Mouse (Mus musculus) heart, embryonic 14.5 days (tissue): ENCODE data around the gene Apoe. TPM values are rescaled to one million over a fixed set of nuclear protein-coding genes. Genes with fewer than 3 reads are reported as not detected.

Experiments used
- ATAC-seq: fragments of 200-750 bp; cut with Nextera tagmentation; 2 replicates; pipeline ENCODE4 v1.8.0; 2017; ENCODE audit warnings: low read depth, moderate TSS enrichment; ENCODE audit not compliant: insufficient number of reproducible peaks, insufficient read depth, low FRiP score
- H3K27ac ChIP-seq, 2 experiments: fragments of 200-500 bp in 1 of 2; fragments of 300-500 bp in 1 of 2; sonication (generic) in 1 of 2; replicated peaks in 1 of 2; 2 replicates each; pipeline ENCODE4 v1.5.1; 2012 to 2014; ENCODE audit warnings: low read depth in 2 of 2, low read length in 2 of 2, control low read depth in 1 of 2, mild to moderate bottlenecking in 1 of 2, mixed read lengths in 1 of 2; ENCODE audit not compliant: control insufficient read depth in 1 of 2, insufficient read depth in 1 of 2
- H3K27me3 ChIP-seq: fragments of 300-500 bp; sonication (generic); 2 replicates; pipeline ENCODE4 v1.6.1; 2014; ENCODE audit warnings: mild to moderate bottlenecking, low read length, control low read depth; ENCODE audit not compliant: control insufficient read depth, insufficient read depth
- H3K36me3 ChIP-seq: fragments of 300-500 bp; sonication (generic); 2 replicates; pipeline ENCODE4 v1.6.1; 2014; ENCODE audit warnings: mild to moderate bottlenecking, control low read depth, low read length, mixed read lengths; ENCODE audit not compliant: control insufficient read depth, insufficient read depth
- H3K4me1 ChIP-seq, 2 experiments: fragments of 200-500 bp in 1 of 2; fragments of 300-500 bp in 1 of 2; sonication (generic) in 1 of 2; 2 replicates each; pipeline ENCODE4 v1.6.1; 2012 to 2014; ENCODE audit warnings: low read length in 2 of 2, control low read depth in 1 of 2, mixed read lengths in 1 of 2; ENCODE audit not compliant: control insufficient read depth in 2 of 2, insufficient read depth in 2 of 2
- H3K4me2 ChIP-seq: fragments of 300-500 bp; sonication (generic); 2 replicates; pipeline ENCODE4 v1.6.1; 2014; ENCODE audit warnings: mild to moderate bottlenecking, low read length
- H3K4me3 ChIP-seq, 2 experiments: fragments of 200-500 bp in 1 of 2; fragments of 300-500 bp in 1 of 2; sonication (generic) in 1 of 2; 2 replicates each; pipeline ENCODE4 v1.5.1; 2012 to 2014; ENCODE audit warnings: low read length in 2 of 2, mild to moderate bottlenecking in 2 of 2, control low read depth in 1 of 2, low read depth in 1 of 2, moderate library complexity in 1 of 2; ENCODE audit not compliant: control insufficient read depth in 1 of 2, insufficient read depth in 1 of 2
- H3K9ac ChIP-seq: fragments of 300-500 bp; sonication (generic); 2 replicates; pipeline ENCODE4 v1.6.1; 2014; ENCODE audit warnings: mild to moderate bottlenecking, low read length
- H3K9me3 ChIP-seq: fragments of 300-500 bp; sonication (generic); 2 replicates; pipeline ENCODE4 v1.6.1; 2016; ENCODE audit warnings: low read length, control low read depth; ENCODE audit not compliant: control insufficient read depth
- WGBS: fragments of 180-500 bp; shearing (Covaris S2); extraction: QIAGEN DNeasy Blood & Tissue Kit; methylation state at CpG from one replicate; pipeline ENCODE4 v1.1.7; 2014; 5-methylcytosine and 5-hydroxymethylcytosine counted together
- polyA plus RNA-seq: library from polyadenylated mRNA; unstranded; fragments of >200 nt; fragmentation: Nextera tagmentation; extraction: Ambion mirVana; gene quantifications from 2 replicates; pipeline ENCODE4 v1.2.1, GENCODE M21; 2014

The Apoe gene
- polyA plus RNA-seq, 1 experiment from 2014 or later = 695 TPM

DNA sequence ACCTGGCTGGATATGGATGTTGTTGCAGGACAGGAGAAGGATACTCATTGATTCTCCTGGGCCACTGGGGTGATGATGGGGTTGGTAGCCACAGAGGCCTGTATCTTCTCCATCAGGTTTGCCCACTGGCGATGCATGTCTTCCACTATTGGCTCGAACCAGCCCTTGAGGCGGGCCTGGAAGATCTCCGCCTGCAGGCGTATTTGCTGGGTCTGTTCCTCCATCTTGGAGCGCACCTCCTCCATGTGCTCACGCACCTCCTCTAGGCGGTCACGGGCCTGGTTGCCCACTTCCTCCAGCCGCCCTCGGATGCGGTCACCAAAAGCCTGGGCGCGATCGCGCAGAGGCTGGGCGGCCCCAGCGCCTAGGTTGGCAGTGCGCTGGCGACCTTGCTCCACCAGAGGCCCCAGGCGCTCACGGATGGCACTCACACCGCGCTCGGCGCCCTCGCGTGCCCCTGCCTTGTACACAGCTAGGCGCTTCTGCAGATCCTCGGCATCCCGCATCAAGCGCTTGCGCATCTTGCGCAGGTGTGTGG is 2.6 kb downstream of the Apoe start:
- Histone ChIP-seq H3K4me1 (peaks cover 47 to 53% of the 10 kb centered on the region in 2 experiments), H3K27me3 (no peaks in the 10 kb centered on the region), H3K4me3 (no peak overlapping the region), H3K9ac (no peak overlapping the region), H3K36me3 (peaks cover 9% of the 10 kb centered on the region), H3K4me2 (no peak overlapping the region; the same call in 1 of the 2 replicates), H3K27ac (0 out of 4 replicates have a peak overlapping the region, but pooled peaks of 1 of the 2 experiments have one; percentile 21), H3K9me3 (no peaks in the 10 kb centered on the region)
- 92% methylated on average over 34 of the region's 34 CpGs for WGBS
- no peak for ATAC-seq

DNA sequence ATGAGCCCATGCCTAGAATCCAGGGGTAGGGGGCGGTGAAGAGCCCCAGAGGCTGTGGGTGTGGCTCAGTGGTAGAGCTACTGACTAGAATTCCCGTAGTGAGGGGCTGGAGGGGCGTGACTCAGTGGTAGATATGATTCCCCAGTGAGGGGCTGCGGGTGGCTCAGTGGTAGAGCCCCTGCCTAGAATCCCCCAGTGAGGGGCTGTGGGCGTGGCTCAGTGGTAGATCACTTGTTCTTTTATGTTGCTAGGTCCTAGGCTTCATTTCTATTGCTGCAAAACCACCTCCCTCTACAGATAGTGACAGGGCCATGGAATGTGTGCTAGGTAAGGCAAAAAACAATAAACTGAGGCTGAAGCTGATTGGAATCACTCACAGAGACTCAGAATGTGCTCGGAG is 3.1 kb downstream of the Apoe start:
- no peaks in the 10 kb centered on the region for H3K27me3 ChIP-seq
- H3K4me2 ChIP-seq = no peak overlapping the region
- H3K4me3 ChIP-seq = no peak overlapping the region
- peaks cover 8% of the 10 kb centered on the region for H3K36me3 ChIP-seq
- no peaks in the 10 kb centered on the region for H3K9me3 ChIP-seq
- no peak for ATAC-seq
- 63% methylated on average over 6 of the region's 6 CpGs for WGBS
- no peak overlapping the region for H3K9ac ChIP-seq
- H3K27ac ChIP-seq = peak overlapping the region in 1 of 2 experiments; percentile 78; a peak in 2 of 4 replicates
- H3K4me1 ChIP-seq = peaks cover 46 to 49% of the 10 kb centered on the region in 2 experiments

DNA sequence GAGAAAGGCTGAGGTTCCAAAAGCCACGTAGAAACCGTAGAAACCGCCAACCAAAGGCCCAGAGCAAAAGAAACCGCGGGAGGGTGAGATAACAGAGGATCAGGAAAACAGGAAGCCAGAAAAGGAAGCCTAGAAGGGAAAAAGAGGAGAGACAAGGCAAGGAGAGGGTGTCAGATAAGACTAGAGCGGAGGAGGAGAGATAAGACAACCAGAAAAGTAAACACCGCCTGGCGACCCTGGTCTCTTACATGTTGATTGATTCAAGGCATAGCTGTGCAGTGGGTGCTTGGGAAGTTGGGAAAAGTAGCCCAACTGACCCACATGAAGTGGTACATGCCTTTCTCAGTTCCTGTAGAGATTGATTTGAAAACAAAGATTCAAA is 3.8 kb downstream of the Apoe start:
- Histone ChIP-seq H3K36me3 (peaks cover 8% of the 10 kb centered on the region), H3K27ac (peak overlapping the region; percentile 78 to 94), H3K9me3 (no peaks in the 10 kb centered on the region), H3K27me3 (no peaks in the 10 kb centered on the region), H3K4me3 (no peak overlapping the region), H3K4me1 (peaks cover 42 to 43% of the 10 kb centered on the region in 2 experiments), H3K9ac (no peak overlapping the region; the same call in 1 of the 2 replicates), H3K4me2 (peak overlapping the region; percentile 19; the same call in 1 of the 2 replicates)
- no peak for ATAC-seq
- WGBS = 7% methylated on average over 8 of the region's 8 CpGs

DNA sequence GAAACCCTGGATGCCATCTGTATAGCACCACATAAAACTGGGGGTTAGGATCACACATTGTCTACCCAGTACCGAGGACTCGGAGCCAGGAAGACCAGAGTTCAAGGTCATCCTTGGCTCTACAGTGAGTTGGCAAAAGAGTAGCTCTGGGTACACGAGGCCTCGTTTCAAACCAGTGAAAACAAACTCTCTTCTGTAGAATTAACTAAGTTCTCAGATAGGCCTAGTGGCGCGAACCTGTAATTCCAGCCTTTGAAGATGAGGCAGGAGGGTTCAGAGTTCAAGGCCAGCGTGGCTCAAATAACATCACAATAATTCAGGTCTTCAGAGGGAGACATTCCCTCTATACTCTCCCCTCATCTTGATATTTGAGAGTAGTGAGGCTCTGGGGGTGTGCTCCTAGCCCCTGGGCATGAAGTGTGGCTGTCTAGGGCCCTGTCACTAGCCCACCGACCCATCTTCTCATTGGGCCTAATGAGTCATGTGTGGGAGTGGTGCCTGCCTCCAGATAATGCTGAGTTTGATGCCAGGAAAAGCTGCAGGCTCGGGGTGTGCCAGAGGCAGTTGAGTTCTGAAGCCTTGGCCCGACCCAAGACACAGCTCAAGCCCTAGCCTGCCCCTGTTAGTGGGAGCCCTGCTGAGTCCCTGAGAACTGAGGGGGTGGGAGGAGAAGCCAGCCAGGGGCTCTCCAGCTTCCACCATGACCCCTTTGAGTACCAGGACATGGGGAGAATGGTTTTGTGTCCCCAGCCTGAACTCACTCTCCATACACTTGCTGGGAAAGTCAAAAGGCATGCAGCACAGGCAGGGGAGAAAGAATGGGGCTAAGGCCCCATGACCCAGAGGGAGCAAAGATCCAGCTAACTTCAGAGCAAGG is 4.4 kb downstream of the Apoe start:
- no peak for ATAC-seq
- Histone ChIP-seq H3K4me1 (peaks cover 39 to 42% of the 10 kb centered on the region in 2 experiments), H3K4me3 (no peak overlapping the region), H3K27me3 (no peaks in the 10 kb centered on the region), H3K27ac (peak overlapping the region; percentile 78 to 94), H3K9ac (no peak overlapping the region; the same call in 1 of the 2 replicates), H3K4me2 (peak overlapping the region; percentile 19; the same call in 1 of the 2 replicates), H3K9me3 (no peaks in the 10 kb centered on the region), H3K36me3 (peaks cover 8% of the 10 kb centered on the region)
- 66% methylated on average over 10 of the region's 10 CpGs for WGBS

DNA sequence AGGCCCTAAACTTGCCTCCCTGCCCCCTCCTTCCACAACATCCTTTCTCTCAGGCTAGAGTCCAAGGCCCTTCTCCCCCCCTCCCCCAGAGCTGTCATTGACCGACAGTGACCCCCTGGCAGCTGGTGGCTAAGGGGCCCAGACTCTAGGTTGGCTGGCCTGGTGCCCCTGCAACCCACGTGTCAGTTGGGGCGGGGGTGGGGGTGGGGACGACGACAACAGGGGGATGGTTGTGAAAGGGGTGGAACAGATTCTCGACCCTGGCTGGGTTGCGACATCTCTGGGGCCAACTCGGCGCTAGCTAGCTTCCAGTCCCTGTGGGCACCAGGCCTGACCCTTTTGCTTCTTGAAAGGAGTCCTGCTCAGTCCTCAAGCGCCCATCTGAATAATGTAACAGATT is 5.6 kb downstream of the Apoe start:
- Histone ChIP-seq H3K36me3 (peaks cover 8% of the 10 kb centered on the region), H3K4me3 (no peak overlapping the region), H3K9me3 (no peaks in the 10 kb centered on the region), H3K27me3 (no peaks in the 10 kb centered on the region), H3K27ac (peak overlapping the region; percentile 66 to 78), H3K4me2 (no peak overlapping the region), H3K4me1 (peaks cover 28 to 31% of the 10 kb centered on the region in 2 experiments), H3K9ac (no peak overlapping the region)
- peak; percentile 38; the same call in 1 of the 2 replicates for ATAC-seq
- 19% methylated on average over 10 of the region's 10 CpGs for WGBS

DNA sequence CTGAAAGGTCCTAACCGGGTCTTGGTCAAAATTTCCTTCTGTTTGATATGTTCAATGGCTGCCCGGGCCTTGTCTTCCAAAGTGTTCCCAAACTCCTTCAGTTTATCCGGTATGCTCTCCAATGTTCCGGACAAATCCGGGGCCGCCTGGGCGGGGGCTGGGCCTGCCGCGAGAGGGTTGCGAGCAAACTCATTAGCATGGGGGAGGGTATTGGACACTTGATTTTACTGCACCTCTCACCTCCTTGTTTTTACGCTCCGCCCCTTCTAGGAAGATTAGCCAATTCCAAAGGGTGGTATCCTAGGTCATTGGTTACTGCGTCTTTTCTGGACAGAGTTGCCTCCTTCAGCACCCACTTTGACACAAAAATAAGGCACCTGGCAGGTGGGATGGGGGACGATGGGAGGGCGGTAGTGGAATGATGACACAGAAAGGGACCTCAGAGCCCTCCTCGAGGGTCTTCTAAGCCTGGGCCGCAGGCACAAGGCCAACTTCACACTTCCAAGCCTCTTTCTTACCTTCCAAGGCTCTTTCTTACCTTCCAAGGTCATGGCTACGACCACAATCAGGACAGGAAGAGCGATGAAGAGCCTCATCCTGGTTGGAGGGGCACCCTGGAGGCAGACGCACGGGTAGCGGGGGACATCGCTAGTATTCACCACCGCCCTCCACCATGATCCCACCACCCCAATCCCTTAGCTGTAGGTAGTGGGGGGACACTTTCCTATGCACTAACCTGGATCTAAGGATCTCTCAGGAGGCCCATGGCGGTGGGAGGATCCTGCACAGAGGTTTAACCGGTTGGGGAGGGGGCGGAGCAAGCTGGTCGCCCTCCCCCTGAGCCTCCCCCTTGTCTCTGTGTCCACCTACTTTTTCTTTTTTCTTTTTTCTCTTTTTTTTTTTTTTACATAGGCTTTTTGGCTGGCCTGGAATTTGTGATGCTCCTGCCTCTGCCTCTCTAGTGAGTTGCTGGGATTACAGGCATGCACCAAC is 6.8 kb downstream of the Apoe start, which contains the start of gene Apoc1:
Gene Apoc1, minus strand, starts transcription at position 788 of the 993 bp plus-strand sequence.
- H3K4me1 ChIP-seq = peaks cover 22 to 28% of the 10 kb centered on the region in 2 experiments
- H3K4me3 ChIP-seq = no peak within 1 kb of the TSS
- H3K4me2 ChIP-seq = no peak within 1 kb of the TSS
- no peaks in the 10 kb centered on the region for H3K27me3 ChIP-seq
- H3K36me3 ChIP-seq = peaks cover 8% of the 10 kb centered on the region
- peak within 1 kb of the TSS; percentile 56 to 78 for H3K27ac ChIP-seq
- H3K9ac ChIP-seq = peak within 1 kb of the TSS; percentile 12; the same call in 1 of the 2 replicates
- ATAC-seq = no peak
- H3K9me3 ChIP-seq = no peaks in the 10 kb centered on the region
- 47% methylated on average over 28 of the region's 28 CpGs for WGBS

DNA sequence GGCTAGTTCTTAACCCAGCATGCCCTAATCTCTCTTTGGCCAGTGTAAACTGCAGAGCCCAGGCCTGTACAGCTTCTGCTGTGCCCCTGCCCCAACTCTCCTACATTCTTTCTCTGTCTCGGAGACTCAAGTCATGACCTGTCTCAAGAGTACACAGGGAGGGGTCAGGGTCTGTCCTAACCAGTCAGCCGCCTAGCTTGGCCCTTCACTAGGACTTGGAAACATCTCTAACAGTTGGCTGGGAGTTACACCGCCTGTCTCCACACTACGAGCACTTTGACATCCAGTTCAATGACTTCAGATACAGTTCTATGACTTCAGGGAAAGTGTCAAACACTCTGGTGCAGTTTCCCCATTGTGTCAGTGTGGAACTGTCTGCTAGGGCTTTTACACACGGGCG is 7.6 kb downstream of the Apoe start:
- Histone ChIP-seq H3K4me1 (peaks cover 22 to 28% of the 10 kb centered on the region in 2 experiments), H3K27ac (no peak overlapping the region), H3K9ac (0 out of 2 replicates have a peak overlapping the region, but pooled peaks have one; percentile 12), H3K4me3 (no peak overlapping the region), H3K27me3 (no peaks in the 10 kb centered on the region), H3K9me3 (no peaks in the 10 kb centered on the region), H3K36me3 (peaks cover 2% of the 10 kb centered on the region), H3K4me2 (no peak overlapping the region)
- WGBS = 57% methylated on average over 6 of the region's 6 CpGs
- no peak for ATAC-seq
